Mouse (Mus musculus): Measurements from ENCODE around the gene Mfap1b.
A peak's percentile ranks its signal among the peaks of the same experiment; 100 is the strongest.
"Not testable (repeated sequence)": the region's sequence is repeated elsewhere in the genome, so short reads cannot be mapped to it uniquely, and the experiment has no call there.

Gene Mfap1b

GRCm38 (mm10) chr2:121473301-121474179 is at the start of gene Mfap1b:
TSS of gene Mfap1b (minus strand) at chr2:121474067.
- DNase-seq, result peak; percentile 83 to 87

DNA sequence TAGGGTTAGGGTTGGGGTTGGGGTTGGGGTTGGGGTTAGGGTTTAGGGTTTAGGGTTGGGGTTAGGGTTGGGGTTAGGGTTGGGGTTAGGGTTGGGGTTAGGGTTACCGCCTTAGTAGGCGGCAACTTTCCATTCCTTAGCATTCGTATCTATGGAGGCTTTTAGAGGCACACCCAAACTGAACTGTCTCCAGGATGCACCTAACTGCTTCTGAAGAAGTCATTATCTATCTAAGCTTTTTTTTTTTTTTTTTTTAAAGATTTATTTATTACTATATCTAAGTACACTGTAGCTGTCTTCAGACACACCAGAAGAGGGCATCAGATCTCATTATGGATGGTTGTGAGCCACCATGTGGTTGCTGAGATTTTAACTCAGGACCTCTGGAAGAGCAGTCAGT is 49.0 kb upstream of the Mfap1b start:
- DNase-seq, result not testable (repeated sequence)

DNA sequence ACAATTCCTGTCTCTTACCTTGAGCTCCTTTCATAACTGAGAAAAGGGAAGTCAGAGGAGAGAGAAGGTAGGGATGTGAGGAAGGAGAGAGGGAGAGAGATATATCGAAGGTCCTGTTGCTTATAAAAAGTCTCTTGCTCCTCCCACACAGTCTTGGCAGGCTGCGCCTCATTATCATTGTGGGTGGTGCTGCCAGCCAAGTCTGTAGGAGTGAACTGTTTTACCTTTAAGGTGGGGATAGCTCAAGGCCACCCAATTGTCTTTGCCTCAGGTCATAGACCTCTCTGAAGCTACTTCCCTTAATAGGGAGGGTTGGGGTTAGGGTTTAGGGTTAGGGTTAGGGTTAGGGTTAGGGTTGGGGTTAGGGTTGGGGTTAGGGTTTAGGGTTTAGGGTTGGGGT is 48.1 kb upstream of the Mfap1b start:
- DNase-seq, result no peak

DNA sequence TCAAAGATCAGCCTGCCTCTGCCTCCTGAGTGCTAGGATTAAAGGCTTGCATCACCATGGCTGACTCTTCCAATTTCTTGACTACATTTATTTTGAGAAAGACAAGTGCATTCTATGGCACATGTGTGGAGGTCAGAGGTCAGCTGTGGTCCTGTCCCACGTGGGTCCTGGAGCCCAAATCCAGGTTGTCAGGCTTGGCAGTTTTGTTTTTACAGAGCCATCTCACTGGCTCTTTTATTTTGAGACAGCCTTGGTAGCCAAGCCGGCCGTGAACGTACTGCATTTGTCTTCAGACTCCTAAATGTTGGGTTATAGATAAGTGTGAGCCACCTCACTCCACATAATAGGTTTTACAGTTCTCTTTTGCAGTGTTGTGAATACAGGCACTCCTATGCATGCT is 44.8 kb upstream of the Mfap1b start:
- not testable (repeated sequence) for DNase-seq

- DNase-seq, result no peak
Observed at GRCm38 (mm10) chr2:121518106-121518505, 44.2 kb upstream of the Mfap1b start.

- DNase-seq, result no peak
Observed at GRCm38 (mm10) chr2:121514211-121514610, 40.3 kb upstream of the Mfap1b start.

GRCm38 (mm10) chr2:121512991-121513765 is 39.3 kb upstream of the Mfap1b start:
- not testable (repeated sequence) for DNase-seq

- no peak for DNase-seq
Observed at GRCm38 (mm10) chr2:121511401-121511800, 37.5 kb upstream of the Mfap1b start.

GRCm38 (mm10) chr2:121509584-121509983 is 35.7 kb upstream of the Mfap1b start:
- peak; percentile 28 to 47 for DNase-seq

GRCm38 (mm10) chr2:121507951-121508330 is 34.1 kb upstream of the Mfap1b start:
- DNase-seq, result no peak

- no peak for DNase-seq
Observed at GRCm38 (mm10) chr2:121507173-121507950, 33.5 kb upstream of the Mfap1b start.

DNA sequence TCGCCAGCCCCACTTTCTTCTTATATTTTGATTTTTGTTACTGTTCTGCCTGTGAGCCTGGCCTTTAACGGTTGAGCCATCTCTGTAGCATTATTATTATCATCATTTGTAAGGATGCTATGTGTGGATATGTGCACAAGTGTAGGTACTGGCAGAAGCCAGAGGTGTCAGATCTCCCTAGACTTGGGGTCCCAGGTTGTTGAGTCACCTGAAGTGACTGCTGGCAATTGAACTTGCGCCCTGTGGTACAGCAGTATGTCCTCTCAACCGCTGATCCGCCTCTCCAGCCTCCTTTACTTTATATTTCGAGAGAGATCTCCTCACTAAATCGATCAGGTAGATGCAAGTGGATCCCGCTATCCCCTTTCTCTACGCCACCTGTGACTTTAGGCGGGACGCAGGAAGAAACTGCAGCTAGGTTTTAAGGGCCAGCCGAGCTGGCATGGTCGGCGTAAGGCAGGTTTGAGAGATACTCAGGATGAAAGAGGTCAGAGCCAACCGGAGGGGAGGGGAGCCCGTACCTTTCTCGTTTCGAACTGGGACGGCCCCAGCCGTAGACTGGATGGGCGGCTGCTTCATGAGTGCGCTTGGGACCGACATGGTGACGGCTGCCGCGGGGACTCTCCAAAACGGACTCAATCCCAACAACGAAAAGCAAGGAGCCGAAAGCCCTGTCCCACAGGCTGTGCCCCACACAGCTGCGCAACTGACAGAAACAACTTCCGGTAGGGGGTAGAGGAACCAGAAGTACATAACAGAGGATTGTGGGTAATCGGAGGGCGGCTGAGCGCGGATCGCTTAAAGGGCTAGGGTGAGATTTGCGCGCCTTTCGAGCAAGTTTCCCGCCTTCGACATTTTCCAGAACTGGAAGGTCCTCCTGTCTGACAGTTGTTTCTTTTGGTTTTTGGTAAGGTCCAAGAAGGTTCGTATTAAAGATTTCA is 32.3 kb upstream of the Mfap1b start, which contains the start of the genes Mfap1a and Wdr76:
Gene Mfap1a, minus strand, starts transcription at position 724 of the 941 bp plus-strand sequence.
Gene Wdr76, plus strand, starts transcription at position 782 of the 941 bp plus-strand sequence.
- DNase-seq, result peak; percentile 83 to 88

GRCm38 (mm10) chr2:121501550-121501949 is 27.7 kb upstream of the Mfap1b start:
- not testable (repeated sequence) for DNase-seq

- not testable (repeated sequence) for DNase-seq
Observed at GRCm38 (mm10) chr2:121484403-121484802, 10.5 kb upstream of the Mfap1b start.

DNA sequence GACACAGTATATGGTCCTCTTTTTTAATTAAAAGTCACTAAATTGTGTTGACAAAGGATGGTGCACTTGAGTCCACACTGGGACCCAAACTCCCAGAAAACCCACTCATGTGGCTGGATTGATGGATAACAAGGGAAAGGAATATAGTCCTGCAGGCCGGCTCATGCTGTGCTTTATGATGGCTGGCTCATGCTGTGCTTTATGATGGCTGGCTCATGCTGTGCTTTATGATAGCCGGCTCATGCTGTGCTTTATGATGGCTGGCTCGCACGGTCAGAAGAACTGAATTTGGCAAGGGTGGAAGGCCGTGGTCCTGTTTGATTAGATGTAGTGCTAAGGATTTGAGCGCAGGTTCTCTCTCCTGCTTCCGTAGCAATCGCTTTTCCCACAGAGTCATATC is 9.7 kb upstream of the Mfap1b start:
- DNase-seq, result no peak

DNA sequence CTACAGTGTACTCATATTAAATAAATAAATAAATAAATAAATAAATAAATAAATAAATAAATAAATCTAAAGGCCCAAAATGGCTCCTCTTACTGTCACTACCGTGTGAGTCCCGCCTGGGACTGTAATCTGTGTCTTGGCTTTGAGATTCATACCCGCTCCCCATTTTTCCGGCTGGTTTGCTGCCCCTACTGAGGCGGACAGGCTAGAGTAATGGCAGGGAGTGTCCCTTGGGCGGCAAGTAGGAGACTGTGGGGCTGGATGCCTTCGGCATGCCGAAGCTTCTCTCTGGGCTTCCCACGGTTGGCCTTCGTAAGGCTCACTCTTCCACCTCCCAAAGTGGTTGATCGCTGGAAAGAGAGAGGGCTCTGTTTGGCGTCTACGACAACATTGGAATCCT is 7.0 kb upstream of the Mfap1b start:
- DNase-seq, result not testable (repeated sequence)

GRCm38 (mm10) chr2:121480498-121480897 is 6.6 kb upstream of the Mfap1b start:
- no peak for DNase-seq

DNA sequence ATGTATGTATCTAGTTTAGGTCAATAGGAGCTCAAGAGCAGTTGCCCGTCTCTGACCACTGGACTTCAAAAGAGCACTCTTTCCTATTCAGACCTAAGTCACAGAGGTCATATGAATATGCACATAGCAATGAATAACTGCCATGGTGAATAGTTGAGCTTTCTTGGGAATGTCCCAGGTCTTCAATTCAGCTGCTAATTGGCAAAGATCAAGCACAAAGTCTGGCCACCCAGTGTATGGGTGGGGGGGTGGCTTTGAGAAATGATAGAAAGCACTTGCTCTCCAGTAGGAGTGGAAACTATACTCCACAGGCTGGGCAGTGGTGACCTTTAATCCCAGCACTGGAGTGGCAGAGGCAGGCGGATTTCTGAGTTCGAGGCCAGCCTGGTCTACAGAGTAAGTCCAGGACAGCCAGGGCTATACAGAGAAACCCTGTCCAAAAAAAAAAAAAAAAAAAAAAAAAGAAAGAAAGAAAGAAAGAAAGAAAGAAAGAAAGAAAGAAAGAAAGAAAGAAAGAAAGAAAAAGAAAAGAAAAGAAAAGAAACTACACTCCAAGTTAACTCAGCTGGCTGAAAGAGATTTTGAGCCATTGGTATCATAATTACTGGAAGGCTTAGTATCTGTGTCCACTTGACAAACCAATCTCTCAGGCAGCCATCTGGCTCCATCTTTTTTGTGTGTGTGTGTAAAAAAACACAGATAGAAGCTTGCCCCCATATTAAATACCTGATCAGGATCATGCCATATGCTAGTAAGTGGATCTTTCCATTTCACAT is 3.8 kb upstream of the Mfap1b start:
- no peak for DNase-seq

DNA sequence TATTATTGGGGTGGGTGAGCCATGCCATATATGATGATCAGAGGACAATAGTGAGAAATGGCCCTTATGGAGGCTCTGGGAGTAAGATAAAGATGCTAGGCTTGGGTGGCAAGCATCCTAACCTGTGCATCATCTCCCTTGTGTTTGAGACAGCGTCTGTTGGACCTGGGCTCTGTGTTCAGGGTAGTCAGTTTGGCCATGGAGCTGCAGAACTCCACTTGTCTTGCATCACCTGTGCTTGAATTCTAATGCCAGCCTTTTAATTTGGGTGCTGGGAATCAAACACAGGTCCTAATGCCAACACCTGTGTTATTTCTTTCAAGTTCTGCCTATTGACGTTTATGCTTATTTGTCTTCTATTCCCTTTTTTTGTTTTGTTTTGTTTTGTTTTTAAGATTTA is 1.4 kb upstream of the Mfap1b start:
- not testable (repeated sequence) for DNase-seq

DNA sequence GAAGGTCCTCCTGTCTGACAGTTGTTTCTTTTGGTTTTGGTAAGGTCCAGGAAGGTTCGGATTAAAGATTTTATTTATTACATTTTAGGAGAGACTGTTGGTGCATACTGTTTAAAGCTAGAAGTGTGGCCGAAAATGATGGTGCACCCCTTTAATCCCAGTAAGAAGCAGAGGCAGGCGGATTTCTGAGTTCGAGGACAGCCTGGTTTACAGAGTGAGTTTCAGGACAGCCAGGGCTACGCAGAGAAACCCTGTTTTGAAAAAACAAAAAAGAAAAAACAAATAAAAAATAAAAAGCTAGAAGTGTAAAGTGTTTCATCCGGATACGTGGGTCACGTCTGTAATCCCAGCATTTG is 291 bp upstream of the Mfap1b start:
- DNase-seq, result peak in 1 of 2 experiments; percentile 28

DNA sequence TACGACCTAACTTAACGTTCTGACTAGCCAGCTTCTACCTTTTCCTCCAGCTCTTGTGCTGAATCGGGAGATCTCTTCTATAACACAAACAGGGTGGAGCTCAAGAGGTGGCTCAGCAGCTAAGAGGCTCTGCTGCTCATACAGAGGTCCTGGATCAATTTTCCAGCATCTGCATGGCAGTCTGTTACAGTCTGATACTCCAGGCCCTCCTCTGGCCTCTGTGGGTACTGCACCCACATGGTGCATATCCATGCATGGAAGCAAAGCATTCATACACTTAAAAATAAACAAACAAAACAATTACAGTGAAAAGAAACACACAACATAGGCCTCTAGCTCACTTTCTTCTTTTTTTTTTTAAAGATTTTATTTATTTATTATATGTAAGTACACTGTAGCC is 1.1 kb downstream of the Mfap1b start:
- DNase-seq, result not testable (repeated sequence)
